Mouse (Mus musculus) heart, embryonic 14.5 days (tissue): ENCODE results near the gene Krtap20-2. TPM values are rescaled to one million over a fixed set of nuclear protein-coding genes. Genes with fewer than 3 reads are reported as not detected.
"Not testable (repeated sequence)": the region's sequence is repeated elsewhere in the genome, so short reads cannot be mapped to it uniquely, and the experiment has no call there.

Experiments used
- ATAC-seq: fragments of 200-750 bp; cut with Nextera tagmentation; 2 replicates; pipeline ENCODE4 v1.8.0; 2017; ENCODE audit warnings: low read depth, moderate TSS enrichment; ENCODE audit not compliant: insufficient number of reproducible peaks, insufficient read depth, low FRiP score
- H3K27ac ChIP-seq, 2 experiments: fragments of 200-500 bp in 1 of 2; fragments of 300-500 bp in 1 of 2; sonication (generic) in 1 of 2; replicated peaks in 1 of 2; 2 replicates each; pipeline ENCODE4 v1.5.1; 2012 to 2014; ENCODE audit warnings: low read depth in 2 of 2, low read length in 2 of 2, control low read depth in 1 of 2, mild to moderate bottlenecking in 1 of 2, mixed read lengths in 1 of 2; ENCODE audit not compliant: control insufficient read depth in 1 of 2, insufficient read depth in 1 of 2
- H3K27me3 ChIP-seq: fragments of 300-500 bp; sonication (generic); 2 replicates; pipeline ENCODE4 v1.6.1; 2014; ENCODE audit warnings: mild to moderate bottlenecking, low read length, control low read depth; ENCODE audit not compliant: control insufficient read depth, insufficient read depth
- H3K36me3 ChIP-seq: fragments of 300-500 bp; sonication (generic); 2 replicates; pipeline ENCODE4 v1.6.1; 2014; ENCODE audit warnings: mild to moderate bottlenecking, control low read depth, low read length, mixed read lengths; ENCODE audit not compliant: control insufficient read depth, insufficient read depth
- H3K4me1 ChIP-seq, 2 experiments: fragments of 200-500 bp in 1 of 2; fragments of 300-500 bp in 1 of 2; sonication (generic) in 1 of 2; 2 replicates each; pipeline ENCODE4 v1.6.1; 2012 to 2014; ENCODE audit warnings: low read length in 2 of 2, control low read depth in 1 of 2, mixed read lengths in 1 of 2; ENCODE audit not compliant: control insufficient read depth in 2 of 2, insufficient read depth in 2 of 2
- H3K4me2 ChIP-seq: fragments of 300-500 bp; sonication (generic); 2 replicates; pipeline ENCODE4 v1.6.1; 2014; ENCODE audit warnings: mild to moderate bottlenecking, low read length
- H3K4me3 ChIP-seq, 2 experiments: fragments of 200-500 bp in 1 of 2; fragments of 300-500 bp in 1 of 2; sonication (generic) in 1 of 2; 2 replicates each; pipeline ENCODE4 v1.5.1; 2012 to 2014; ENCODE audit warnings: low read length in 2 of 2, mild to moderate bottlenecking in 2 of 2, control low read depth in 1 of 2, low read depth in 1 of 2, moderate library complexity in 1 of 2; ENCODE audit not compliant: control insufficient read depth in 1 of 2, insufficient read depth in 1 of 2
- H3K9ac ChIP-seq: fragments of 300-500 bp; sonication (generic); 2 replicates; pipeline ENCODE4 v1.6.1; 2014; ENCODE audit warnings: mild to moderate bottlenecking, low read length
- H3K9me3 ChIP-seq: fragments of 300-500 bp; sonication (generic); 2 replicates; pipeline ENCODE4 v1.6.1; 2016; ENCODE audit warnings: low read length, control low read depth; ENCODE audit not compliant: control insufficient read depth
- WGBS: fragments of 180-500 bp; shearing (Covaris S2); extraction: QIAGEN DNeasy Blood & Tissue Kit; methylation state at CpG from one replicate; pipeline ENCODE4 v1.1.7; 2014; 5-methylcytosine and 5-hydroxymethylcytosine counted together
- polyA plus RNA-seq: library from polyadenylated mRNA; unstranded; fragments of >200 nt; fragmentation: Nextera tagmentation; extraction: Ambion mirVana; gene quantifications from 2 replicates; pipeline ENCODE4 v1.2.1, GENCODE M21; 2014

Krtap20-2 gene
- not detected in 2 replicates for polyA plus RNA-seq

DNA sequence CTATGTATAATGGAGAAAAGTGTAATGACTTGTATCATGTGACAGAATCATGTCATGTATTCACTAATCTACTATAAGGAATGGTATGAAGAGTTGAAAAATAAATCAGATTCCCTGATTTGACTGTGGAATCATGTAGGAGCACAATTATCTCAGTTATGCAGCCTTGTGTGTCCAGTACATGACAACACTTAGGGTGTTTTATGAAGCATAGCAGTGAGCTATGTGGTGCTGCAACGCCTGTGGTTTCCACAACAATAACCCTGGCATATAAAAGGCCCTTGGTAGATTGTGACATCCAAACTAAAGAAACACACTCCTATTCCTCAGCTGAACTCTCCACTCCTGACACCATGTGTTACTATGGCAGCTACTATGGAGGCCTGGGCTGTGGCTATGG, at the start of gene Krtap20-2:
Gene Krtap20-2 (plus strand): TSS at position 301 of the 400 bp plus-strand sequence.
- no peaks in the 10 kb centered on the region for H3K27me3 ChIP-seq
- H3K4me2 ChIP-seq = no peak within 1 kb of the TSS
- no peak for ATAC-seq
- H3K9ac ChIP-seq = no peak within 1 kb of the TSS
- H3K4me3 ChIP-seq = no peak within 1 kb of the TSS
- no peaks in the 10 kb centered on the region for H3K4me1 ChIP-seq
- WGBS = 61% methylated on average over 1 of the region's 1 CpGs
- no peaks in the 10 kb centered on the region for H3K36me3 ChIP-seq
- no peaks in the 10 kb centered on the region for H3K9me3 ChIP-seq
- no peak within 1 kb of the TSS for H3K27ac ChIP-seq

DNA sequence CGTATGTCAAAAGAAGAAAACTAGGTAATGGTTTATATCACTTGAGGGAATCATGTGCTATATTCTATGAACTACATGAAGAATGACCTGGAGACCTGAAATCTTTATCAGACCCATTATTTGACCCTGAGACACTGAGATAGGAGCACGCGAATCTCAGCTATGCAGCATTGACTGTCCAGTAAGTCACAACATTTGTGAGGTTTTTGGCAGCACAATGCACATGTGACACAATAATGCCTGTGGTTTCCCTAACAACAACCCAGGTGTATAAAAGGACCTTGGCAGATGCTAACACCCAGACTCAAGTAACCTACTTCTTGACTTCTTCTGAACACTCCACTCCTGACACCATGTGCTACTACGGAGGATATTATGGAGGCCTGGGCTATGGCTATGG, 48.0 kb upstream of the Krtap20-2 start, which contains the start of gene Gm9789:
Gene Gm9789 (plus strand): TSS at position 301 of the 400 bp plus-strand sequence.
- Histone ChIP-seq H3K27ac (no peak within 1 kb of the TSS), H3K9ac (no peak within 1 kb of the TSS), H3K4me1 (no peaks in the 10 kb centered on the region), H3K27me3 (no peaks in the 10 kb centered on the region), H3K4me2 (no peak within 1 kb of the TSS), H3K9me3 (no peaks in the 10 kb centered on the region), H3K4me3 (no peak within 1 kb of the TSS), H3K36me3 (no peaks in the 10 kb centered on the region)
- ATAC-seq = no peak
- WGBS = 77% methylated on average over 4 of the region's 4 CpGs

DNA sequence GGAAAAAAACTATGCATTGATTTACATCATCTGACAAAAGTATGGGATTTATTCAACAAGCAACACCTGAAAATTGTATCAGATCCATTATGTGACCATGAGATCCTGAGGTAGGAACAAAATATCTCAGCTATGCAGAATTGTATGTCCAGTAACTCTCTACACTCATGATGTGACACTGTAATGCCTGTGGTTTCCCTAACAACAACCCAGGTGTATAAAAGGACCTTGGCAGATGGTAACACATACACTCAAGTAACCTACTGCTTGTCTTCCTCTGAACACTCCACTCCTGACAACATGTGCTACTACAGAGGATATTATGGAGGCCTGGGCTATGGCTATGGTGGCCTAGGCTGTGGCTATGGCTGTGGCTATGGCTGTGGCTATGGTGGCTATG, 36.5 kb upstream of the Krtap20-2 start, which contains the start of gene Gm7735:
Gene Gm7735 (plus strand): TSS at position 301 of the 400 bp plus-strand sequence.
- not testable (repeated sequence) for H3K27me3 ChIP-seq, H3K27ac ChIP-seq, H3K4me2 ChIP-seq, ATAC-seq, H3K36me3 ChIP-seq, H3K9me3 ChIP-seq, H3K4me3 ChIP-seq, H3K4me1 ChIP-seq, H3K9ac ChIP-seq

DNA sequence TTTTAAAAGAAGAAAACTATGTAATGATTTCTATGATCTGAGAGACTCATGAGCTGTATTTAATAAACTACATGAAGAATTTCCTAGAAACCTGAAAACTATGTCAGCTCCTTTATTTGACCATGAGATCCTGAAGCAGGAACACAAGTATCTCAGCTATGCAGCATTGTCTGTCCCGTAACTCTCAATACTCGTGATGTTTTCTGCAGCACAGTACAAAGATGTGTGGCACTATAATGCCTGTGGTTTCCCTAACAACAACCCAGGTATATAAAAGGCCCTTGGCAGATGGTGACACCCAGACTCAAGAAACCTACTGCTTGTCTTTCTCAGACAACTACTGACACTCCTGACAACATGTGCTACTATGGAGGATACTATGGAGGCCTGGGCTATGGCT, 31.2 kb upstream of the Krtap20-2 start, which contains the start of gene 1110057P08Rik:
Gene 1110057P08Rik (plus strand): TSS at position 301 of the 400 bp plus-strand sequence.
- WGBS = 55% methylated on average over 2 of the region's 2 CpGs
- H3K36me3 ChIP-seq = no peaks in the 10 kb centered on the region
- H3K9me3 ChIP-seq = no peaks in the 10 kb centered on the region
- no peaks in the 10 kb centered on the region for H3K4me1 ChIP-seq
- H3K27me3 ChIP-seq = no peaks in the 10 kb centered on the region
- no peak within 1 kb of the TSS for H3K9ac ChIP-seq
- H3K27ac ChIP-seq = no peak within 1 kb of the TSS
- H3K4me3 ChIP-seq = no peak within 1 kb of the TSS
- no peak for ATAC-seq
- no peak within 1 kb of the TSS for H3K4me2 ChIP-seq

DNA sequence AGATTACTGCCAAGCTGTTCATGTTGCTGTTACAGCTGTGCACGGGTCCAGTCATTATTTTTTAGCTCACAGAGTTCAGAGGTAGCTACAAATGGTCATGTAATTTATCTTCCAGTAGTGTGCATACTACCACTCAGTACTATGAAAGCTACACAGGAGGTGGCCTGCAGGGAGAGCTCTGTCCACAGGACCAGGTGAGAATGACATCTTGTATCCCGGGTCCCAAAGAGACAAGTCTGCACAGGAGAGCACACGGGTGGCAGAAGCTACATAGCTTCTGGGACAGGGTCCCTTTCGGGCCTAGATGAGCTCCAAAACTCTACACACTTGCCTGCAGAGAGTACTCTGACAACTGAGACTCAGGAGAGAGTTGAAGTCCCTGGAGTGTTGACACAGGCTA, 17.0 kb upstream of the Krtap20-2 start:
- 65% methylated on average over 4 of the region's 4 CpGs for WGBS

More for the DNA sequence above, 17.0 kb upstream of the Krtap20-2 start:
- no peak overlapping the region for H3K9ac ChIP-seq
- ATAC-seq = no peak
- no peak overlapping the region for H3K27ac ChIP-seq
- H3K27me3 ChIP-seq = no peaks in the 10 kb centered on the region
- H3K36me3 ChIP-seq = no peaks in the 10 kb centered on the region
- no peaks in the 10 kb centered on the region for H3K9me3 ChIP-seq
- H3K4me3 ChIP-seq = no peak overlapping the region
- no peak overlapping the region for H3K4me2 ChIP-seq
- H3K4me1 ChIP-seq = no peaks in the 10 kb centered on the region

Other genes starting within 250 kb of the Krtap20-2 start
- gene Krtap16-3, start 243.0 kb upstream of the Krtap20-2 start, polyA plus RNA-seq = not detected in 2 replicates
- not detected in 2 replicates for gene Krtap22-2, start 195.1 kb upstream of the Krtap20-2 start, polyA plus RNA-seq
- not detected in 2 replicates for gene Gm10229, start 190.6 kb upstream of the Krtap20-2 start, polyA plus RNA-seq
- not detected in 2 replicates for gene Krtap6-1, start 174.2 kb upstream of the Krtap20-2 start, polyA plus RNA-seq
- gene Gm10228, start 164.4 kb upstream of the Krtap20-2 start, polyA plus RNA-seq = not detected in 2 replicates
- not detected in 2 replicates for gene Krtap6-5, start 158.0 kb upstream of the Krtap20-2 start, polyA plus RNA-seq
- not detected in 2 replicates for gene 1110025L11Rik, start 141.9 kb upstream of the Krtap20-2 start, polyA plus RNA-seq
- gene Krtap6-3, start 121.8 kb upstream of the Krtap20-2 start, polyA plus RNA-seq = not detected in 2 replicates
- not detected in 2 replicates for gene Gm6358, start 65.0 kb upstream of the Krtap20-2 start, polyA plus RNA-seq
- not detected in 2 replicates for gene Gm10061, start 54.8 kb upstream of the Krtap20-2 start, polyA plus RNA-seq
- gene Gm9789, start 47.9 kb upstream of the Krtap20-2 start, polyA plus RNA-seq = not detected in 2 replicates
- not detected in 2 replicates for gene Gm7735, start 36.4 kb upstream of the Krtap20-2 start, polyA plus RNA-seq
- not detected in 2 replicates for gene 1110057P08Rik, start 31.1 kb upstream of the Krtap20-2 start, polyA plus RNA-seq
- gene Krtap21-1, start 198.0 kb downstream of the Krtap20-2 start, polyA plus RNA-seq = not detected in 2 replicates
- not detected in 2 replicates for gene Krtap6-2, start 214.2 kb downstream of the Krtap20-2 start, polyA plus RNA-seq